Mouse (Mus musculus) right cerebral cortex, adult 2 months (tissue): Measurements from ENCODE around the gene Unc5c.

Experiments used
- DNase-seq, 2 experiments: peaks; one replicate each; pipeline ENCODE4 v3.0.0; 2021 to 2022; ENCODE audit warnings: low spot score in 2 of 2

Unc5c gene

DNA sequence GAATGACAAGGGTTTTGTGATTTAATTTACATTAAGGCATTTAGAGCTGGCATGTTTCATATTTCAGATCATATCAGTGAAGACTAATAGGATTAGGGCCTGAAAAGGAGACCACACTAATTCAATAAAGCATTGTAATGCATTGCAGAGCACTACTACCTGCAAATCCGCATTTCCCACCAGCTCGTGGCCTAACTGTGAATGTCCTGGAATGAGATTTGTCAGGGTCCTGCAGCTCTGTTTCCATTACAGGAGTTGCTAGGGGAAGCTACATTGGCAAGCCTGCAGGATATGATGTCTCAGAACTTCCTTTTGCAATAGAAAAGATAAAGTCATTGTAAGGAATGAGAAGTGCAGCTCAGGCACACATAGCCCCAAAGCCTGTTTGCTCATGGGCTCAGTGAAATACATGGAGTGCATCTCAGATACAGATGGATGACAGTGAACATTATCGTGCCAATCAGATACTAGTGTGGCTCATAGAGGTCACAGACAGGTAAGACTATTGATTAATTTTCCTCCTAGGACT lies 236.4 kb downstream of the Unc5c start:
- DNase-seq: no peak

DNA sequence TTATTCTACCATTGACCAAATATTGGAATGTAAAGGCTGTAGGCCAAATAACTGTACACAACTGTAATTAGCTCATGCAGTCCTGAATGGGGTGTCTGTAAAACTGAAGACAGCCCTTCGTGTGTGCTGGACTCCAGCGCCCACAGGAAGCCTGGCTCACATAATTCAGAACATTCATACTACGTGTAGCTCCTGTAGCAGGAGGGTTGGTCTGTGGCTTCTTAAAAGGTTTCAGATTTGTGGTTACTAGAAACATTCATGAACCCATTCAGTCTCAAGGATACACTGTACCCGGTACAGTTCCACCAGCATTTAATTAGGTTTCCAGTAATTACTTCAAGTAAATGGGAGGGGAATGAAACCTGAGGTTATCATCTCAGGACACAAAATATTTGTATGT lies 246.6 kb downstream of the Unc5c start:
- no peak for DNase-seq

DNA sequence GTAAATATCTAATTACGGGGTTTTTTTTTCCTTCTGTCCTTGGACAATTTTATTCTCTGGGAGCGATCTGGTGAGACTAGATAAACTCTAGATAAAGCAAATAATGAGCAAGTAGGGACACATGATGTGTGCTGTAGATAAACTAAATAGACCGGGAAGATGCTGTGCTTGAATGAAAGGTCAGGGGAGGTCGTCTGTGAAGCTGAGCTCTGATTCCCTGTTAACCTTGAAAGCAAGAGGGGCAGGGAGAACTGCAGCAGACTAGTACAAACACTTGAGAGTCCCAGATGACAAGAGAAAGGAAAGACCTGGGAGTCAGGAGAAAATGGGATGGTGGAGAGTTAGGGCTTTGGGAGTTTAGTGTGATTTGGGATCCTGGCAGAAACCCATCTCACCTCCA lies 251.4 kb downstream of the Unc5c start:
- DNase-seq: no peak

- no peak for DNase-seq
Measured at GRCm38 (mm10) chr3:141719050-141719449, 254.0 kb downstream of the Unc5c start.

DNA sequence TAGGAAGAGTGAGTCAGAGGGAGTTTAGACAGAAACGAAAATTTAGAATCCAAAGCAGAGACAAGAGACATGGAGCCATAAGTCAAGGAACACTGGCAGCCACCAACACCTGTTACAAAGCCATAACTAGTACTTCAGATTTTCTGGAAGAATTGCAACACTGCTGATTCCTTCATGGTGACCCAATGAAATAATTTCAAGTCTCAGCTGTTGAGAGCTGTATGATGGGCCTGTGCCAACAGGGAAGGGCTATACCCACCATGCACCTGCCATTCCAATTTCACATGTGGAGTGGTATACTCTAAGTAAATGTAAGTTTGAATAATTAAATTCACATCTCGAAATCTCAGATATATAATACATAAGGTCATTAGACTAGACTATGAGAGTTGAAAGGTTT lies 259.5 kb downstream of the Unc5c start:
- DNase-seq: no peak

DNA sequence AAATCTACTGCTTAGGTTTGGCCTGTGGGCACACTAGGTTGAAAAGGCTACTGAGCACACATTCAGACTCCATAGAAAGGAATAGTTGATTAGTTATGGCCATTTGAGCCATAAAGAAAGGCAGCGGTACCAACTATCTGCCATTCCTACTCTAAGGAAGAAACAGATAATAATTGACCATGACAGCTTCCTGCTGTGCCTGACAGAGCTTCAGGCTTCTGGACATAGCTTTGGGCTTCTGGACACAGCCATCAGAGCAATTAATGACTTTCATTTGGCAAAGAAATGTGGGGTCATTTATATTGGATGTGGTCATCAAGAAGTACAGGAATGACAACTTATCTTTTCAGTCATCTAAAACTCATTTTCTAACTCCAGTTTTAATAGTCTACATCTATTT lies 260.4 kb downstream of the Unc5c start:
- no peak for DNase-seq

DNA sequence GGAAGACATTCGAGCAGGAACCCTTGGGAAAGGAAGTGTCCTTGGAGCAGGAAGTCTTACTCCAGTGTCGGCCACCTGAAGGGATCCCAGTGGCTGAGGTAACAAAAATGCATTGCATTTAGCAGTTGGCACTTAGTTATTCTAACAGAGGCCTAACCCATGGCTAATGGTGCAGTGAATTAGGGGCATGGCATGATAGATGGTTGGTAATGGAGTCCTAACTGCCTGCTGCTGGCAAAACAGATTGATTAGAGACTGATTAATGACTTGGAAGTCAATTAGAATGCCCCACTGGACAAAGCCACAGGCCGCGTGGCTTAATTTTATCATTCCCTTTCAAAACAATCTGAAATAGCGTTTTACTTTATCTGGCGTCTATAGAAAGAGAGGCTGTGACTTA lies 268.8 kb downstream of the Unc5c start:
- DNase-seq: no peak

GRCm38 (mm10) chr3:141735285-141735684 lies 270.3 kb downstream of the Unc5c start:
- no peak for DNase-seq

DNA sequence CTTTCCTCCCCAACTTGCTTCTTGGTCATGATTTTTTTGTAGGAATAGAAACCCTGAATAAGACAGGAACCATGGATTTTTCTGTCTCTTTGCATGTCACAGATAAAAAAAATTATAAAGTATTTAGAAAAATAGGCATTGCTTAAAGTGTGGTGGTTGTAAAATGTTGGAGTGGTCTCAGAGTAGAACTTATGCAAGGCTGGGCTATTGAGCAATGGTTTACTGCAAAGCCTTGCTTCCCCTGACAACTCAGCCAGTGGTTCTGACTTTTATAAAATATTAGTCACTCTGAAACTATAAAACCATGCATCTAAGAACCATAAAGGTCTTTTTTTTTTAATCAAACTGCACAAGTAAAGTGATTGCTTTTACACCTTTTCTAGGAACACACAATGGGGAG lies 280.3 kb downstream of the Unc5c start:
- DNase-seq: no peak

- no peak for DNase-seq
Measured at GRCm38 (mm10) chr3:141748694-141749381, 283.8 kb downstream of the Unc5c start.

DNA sequence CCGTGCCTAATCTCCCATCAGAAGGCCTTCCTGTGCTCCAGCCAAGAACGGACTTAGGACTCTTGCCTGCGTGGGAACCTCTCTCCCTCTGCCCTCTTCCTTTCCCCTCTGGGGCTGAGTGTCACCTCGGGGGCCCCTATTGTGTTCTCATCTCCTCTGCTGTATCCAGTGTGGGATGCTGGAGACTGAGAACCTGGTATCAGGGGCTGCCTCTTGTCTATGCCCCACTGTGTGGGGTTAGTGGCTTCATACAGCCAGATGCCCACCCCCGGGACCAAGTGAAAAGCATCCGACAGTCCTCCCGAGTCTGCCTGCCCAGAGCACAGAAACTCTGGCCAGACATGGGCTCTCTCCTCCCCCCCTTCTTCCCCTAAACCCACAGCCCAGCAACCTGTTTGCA lies 287.2 kb downstream of the Unc5c start:
- no peak for DNase-seq

GRCm38 (mm10) chr3:141757259-141757658 lies 292.2 kb downstream of the Unc5c start:
- DNase-seq: no peak

DNA sequence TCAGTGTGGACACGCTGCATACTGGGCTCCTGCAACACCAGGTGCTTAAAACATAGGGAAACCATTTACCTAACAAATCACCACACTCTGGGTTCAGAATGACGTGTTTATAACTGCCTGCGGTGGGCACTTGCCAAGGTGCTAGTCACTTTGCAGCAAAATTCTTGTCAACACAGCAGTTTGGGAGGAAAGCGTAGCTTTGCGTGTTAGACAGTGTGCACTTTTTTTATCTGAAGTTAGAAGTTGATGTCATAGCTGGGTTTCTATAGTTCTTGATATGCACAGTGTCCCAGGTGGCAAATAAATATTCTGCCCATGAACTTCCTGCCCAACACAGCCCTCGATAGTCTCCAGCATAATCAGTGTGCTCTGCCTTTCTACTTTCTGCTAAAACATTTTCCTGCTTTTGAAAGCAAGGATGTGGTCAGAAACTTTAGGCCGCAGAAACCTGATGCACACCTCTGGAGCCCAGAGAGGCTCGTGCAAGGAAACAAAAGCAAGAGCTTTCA lies 313.4 kb downstream of the Unc5c start:
- DNase-seq: no peak

GRCm38 (mm10) chr3:141779186-141779585 lies 314.2 kb downstream of the Unc5c start:
- DNase-seq: no peak

GRCm38 (mm10) chr3:141782553-141782952 lies 317.5 kb downstream of the Unc5c start:
- DNase-seq: no peak

DNA sequence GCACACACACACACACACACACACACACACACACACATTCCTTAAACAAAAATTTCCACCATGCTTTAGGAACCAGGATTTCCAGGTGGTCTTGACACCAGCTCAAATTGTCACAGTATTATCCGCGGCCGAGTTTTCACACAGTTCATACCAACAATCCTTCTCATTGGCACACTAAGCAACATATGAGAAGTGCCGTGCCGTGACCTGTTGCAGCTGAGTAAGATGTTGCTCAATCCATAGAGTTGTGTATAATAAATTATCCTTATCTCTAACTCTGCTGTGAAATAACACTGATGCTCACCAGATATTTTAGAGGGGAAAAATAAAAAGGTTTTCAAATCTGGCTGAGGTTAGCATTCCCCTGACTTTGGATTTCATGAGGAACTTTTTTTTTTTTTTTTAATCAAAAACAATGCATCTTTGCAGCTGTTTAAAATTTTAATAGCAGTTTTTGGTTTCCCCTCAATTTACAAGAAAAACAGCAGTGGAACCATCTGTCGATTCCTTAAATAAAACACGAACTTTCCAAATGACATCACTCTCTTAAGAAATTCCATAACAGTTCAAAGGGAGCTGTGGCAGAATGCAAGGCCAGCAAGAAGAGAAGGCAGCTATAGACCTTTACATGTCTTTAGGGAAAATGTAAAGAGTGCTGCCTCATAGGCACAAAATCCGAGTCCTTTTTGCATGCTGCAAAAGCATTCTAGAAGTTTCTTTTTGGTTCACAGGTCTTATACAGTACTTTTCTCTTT lies 326.2 kb downstream of the Unc5c start:
- no peak for DNase-seq

DNA sequence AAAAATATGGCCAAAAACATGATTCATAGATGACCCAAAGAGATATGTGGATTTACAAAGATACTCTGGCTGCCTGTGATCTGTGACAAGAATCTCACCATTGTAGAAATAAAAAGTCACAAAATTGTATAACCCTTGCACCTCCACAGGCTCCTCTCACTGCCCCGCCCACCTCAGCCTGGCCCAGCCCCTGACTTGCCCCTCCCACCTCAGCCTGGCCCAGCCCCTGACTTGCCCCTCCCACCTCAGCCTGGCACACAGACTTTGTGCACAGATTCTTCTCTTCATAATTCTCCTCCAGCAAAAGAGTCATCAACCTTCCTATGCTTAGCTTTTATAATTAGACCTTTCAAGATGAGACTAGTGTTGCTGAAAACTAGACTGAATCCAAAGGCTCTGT lies 327.1 kb downstream of the Unc5c start:
- no peak for DNase-seq

DNA sequence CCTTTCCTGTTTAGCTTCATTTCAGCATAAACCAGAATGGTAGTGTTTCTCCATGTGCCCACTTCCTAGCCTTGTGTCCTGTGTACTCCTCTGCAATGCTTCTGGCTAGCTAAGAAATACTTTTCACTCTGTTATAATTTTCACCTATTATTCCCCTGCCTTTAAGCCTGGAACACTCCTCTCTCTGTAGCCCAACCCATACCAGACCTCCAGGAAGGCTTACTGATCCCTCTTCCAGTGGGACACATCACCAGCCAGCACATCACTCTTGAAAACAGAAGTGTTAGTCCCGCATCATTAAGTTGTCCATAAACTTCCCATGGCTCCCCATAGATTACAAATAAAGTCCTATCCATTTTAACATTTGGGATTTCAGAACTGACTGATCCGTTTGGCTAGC lies 328.7 kb downstream of the Unc5c start:
- DNase-seq: no peak

GRCm38 (mm10) chr3:141794371-141794770 lies 329.4 kb downstream of the Unc5c start:
- no peak for DNase-seq

DNA sequence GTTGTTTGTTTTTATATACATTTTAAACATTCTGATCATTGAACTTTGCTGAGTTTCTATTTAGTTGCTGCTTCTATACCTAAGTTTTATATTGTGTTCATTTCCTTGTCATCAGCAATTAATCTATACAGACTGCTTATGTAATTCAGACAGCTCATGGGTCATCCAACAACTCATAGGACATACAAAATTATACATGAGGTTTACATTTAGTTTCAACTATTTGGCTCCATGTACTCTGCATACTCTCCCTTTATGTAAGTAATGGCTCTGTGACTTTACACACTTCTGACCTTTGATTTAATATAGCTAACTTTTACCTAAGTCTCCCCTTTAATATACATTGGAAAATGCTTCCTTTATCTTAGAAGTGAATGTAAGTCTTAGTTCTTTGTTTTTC lies 332.4 kb downstream of the Unc5c start:
- no peak for DNase-seq

DNA sequence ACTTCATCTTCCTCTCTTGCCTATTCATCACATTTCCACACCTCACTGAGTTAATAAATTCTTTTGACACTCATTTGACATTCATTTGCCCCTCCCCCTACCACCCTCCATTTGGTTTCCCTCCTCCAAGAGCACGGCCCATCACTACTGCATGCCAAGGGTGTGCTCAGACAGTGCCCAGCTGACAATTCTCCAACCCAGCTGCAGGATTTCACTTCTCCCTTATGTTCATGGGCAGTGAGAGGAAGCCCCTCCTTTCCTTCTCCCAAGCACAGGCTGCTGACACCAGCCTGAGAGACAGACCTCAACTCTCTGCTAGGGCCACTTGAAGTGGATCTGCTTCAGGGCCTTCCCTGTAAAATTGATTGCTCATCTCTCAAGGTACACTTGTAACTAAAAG lies 332.8 kb downstream of the Unc5c start:
- no peak for DNase-seq

- no peak for DNase-seq
Measured at GRCm38 (mm10) chr3:141804133-141804532, 339.1 kb downstream of the Unc5c start.

GRCm38 (mm10) chr3:141809581-141809980 lies 344.6 kb downstream of the Unc5c start:
- no peak for DNase-seq
